Mouse (Mus musculus): ENCODE results near the gene Glt1d1. TPM values are rescaled to one million over a fixed set of nuclear protein-coding genes. Genes with fewer than 3 reads are reported as not detected.

The Glt1d1 gene
- polyA plus RNA-seq (2014; fragmentation: Illumina TruSeq; extraction: RNeasy Lipid Tissue Mini Kit (QIAGEN cat#74804); ENCODE audit: low read depth, low replicate concordance) = 0.35 TPM

GRCm38 (mm10) chr5:127632167-127633145, at the start of gene Glt1d1, which contains the start of gene Slc15a4:
Gene Glt1d1, plus strand, starts transcription at chr5:127632262.
Gene Slc15a4, minus strand, starts transcription at chr5:127632897.

Other genes starting within 250 kb of the Glt1d1 start
- gene Slc15a4, start 635 bp downstream of the Glt1d1 start, polyA plus RNA-seq (2014; fragmentation: Illumina TruSeq; extraction: RNeasy Lipid Tissue Mini Kit (QIAGEN cat#74804); ENCODE audit: low read depth, low replicate concordance) = 120 TPM

Data from adrenal gland, adult 10 weeks (tissue).